Mouse (Mus musculus) T-helper 1 cell (primary cell): ENCODE measurements around the gene Ccp110.

Source experiments
- in situ Hi-C: fragments of 300-600 bp; cut with MboI, MseI; formaldehyde crosslinking; loops from one replicate; pipeline ENCODE4 v1.15.1; 2025; ENCODE audit warnings: high pct_unique_total_duplicates

Ccp110 gene

GRCm38 (mm10) chr7:118766834-118767224, 54.5 kb downstream of the Ccp110 start:
- in situ Hi-C loops, result loop anchor here (5.0 to 10.0 kb wide), 2 partner anchors 85 to 748 kb away; partner anchors contain the start of gene Acsm5

DNA sequence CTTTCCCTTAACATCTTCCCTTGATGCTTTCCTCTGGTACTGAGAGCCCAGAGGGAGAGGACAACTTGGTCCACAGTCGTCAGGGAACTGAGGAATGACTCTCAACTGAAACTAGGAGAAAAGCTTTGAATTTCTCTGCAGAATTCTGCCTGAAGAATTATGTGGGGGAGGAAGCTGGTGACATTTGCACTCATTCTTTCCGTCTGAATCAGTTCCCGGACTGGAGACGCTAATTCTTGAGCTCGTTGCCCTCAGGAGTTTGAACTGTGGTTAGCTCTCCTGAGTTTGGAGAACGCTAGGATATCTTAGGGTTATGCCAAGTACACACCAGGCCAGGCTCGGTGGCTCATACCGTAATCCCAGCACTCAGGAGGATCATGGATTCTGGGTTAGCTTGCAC, 56.9 kb downstream of the Ccp110 start:
- in situ Hi-C loops, result loop anchor here (5.0 to 10.0 kb wide), 2 partner anchors 83 to 746 kb away; partner anchors contain the start of gene Acsm5

- in situ Hi-C loops, result loop anchor here (5.0 to 10.0 kb wide), 2 partner anchors 83 to 745 kb away; partner anchors contain the start of gene Acsm5
These were observed 57.3 kb downstream of the Ccp110 start for GRCm38 (mm10) chr7:118769655-118770054.

DNA sequence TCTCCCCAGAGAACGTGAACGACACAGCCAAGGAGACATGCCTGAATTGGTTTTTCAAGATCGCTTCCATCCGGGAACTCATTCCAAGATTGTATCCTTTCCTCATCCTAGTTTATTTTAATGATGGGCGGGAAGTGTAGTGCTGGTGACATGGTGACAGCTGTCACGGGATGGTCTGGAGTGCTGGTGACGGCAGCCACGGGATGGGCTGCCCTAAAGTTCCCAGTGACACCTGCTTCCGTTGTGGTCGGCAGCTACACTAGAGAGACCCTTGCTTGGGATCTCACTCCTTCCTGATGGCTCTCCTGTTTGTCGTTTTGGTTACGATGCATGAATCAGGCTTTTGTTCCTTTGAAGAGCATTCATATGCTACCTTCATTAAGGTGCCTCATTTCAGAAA, 60.7 kb downstream of the Ccp110 start:
- in situ Hi-C loops, result no loop called here

- in situ Hi-C loops, result no loop called here
These were observed 63.6 kb downstream of the Ccp110 start for GRCm38 (mm10) chr7:118775991-118776390.

GRCm38 (mm10) chr7:118776491-118776890, 64.1 kb downstream of the Ccp110 start:
- in situ Hi-C loops, result no loop called here

GRCm38 (mm10) chr7:118777598-118778394, 65.4 kb downstream of the Ccp110 start:
- in situ Hi-C loops, result no loop called here

DNA sequence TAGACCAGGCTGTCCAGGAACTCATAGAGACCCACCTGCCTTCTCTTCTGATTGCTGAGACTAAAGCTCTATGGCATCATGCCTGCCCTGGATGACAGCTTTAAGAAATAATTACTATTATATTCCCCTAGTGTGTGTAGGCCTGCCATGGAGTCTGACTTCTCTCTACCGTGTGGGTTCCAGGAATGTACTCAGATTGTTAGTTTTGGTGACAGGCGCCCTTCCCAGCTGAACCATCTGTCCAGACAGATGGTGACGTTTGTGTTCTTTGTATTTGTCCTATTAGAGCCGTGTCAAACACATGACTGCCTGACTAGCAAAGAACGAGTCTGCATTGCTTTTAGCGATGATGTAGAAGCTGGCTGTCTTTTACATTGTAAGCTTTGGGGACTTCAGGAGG, 66.2 kb downstream of the Ccp110 start:
- in situ Hi-C loops, result no loop called here

GRCm38 (mm10) chr7:118783305-118784001, 71.1 kb downstream of the Ccp110 start:
- in situ Hi-C loops, result no loop called here

DNA sequence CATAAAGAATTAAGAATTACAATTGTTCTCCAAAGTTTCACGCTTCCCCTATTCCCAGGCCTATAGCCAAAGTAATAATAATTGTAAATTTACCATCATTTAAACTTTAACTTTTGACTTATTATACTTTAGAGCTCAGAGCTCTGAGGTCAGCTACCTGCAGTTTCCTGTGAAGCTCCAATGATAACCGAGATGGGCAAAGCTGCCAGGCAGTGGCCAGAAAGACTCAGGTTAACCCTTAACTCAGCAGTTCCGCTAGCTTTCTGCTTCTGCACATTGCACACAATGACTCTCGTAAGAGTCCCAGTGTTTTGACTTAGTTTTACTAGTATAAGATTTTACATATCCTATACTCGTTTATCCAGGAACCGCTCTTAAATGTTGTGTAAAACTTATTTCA, 73.7 kb downstream of the Ccp110 start:
- in situ Hi-C loops, result no loop called here
